Mouse (Mus musculus) midbrain, embryonic 13.5 days (tissue): Measurements from ENCODE around the gene Vmn1r86. TPM values are rescaled to one million over a fixed set of nuclear protein-coding genes. Genes with fewer than 3 reads are reported as not detected.

Experiments used
- ATAC-seq: fragments of 200-750 bp; cut with Nextera tagmentation; 2 replicates; pipeline ENCODE4 v1.8.0; 2017; ENCODE audit warnings: mild to moderate bottlenecking, moderate TSS enrichment, moderate library complexity
- H3K27ac ChIP-seq: fragments of 300-500 bp; sonication (generic); 2 replicates; pipeline ENCODE4 v1.5.1; 2015; ENCODE audit warnings: inconsistent platforms, mild to moderate bottlenecking, moderate library complexity
- H3K27me3 ChIP-seq: fragments of 300-500 bp; sonication (generic); 2 replicates; pipeline ENCODE4 v1.6.1; 2015; ENCODE audit warnings: mild to moderate bottlenecking, inconsistent platforms
- H3K36me3 ChIP-seq: fragments of 300-500 bp; sonication (generic); 2 replicates; pipeline ENCODE4 v1.6.1; 2015; ENCODE audit warnings: mild to moderate bottlenecking, inconsistent platforms
- H3K4me1 ChIP-seq: fragments of 300-500 bp; sonication (generic); replicated peaks from 2 replicates; pipeline ENCODE4 v1.6.1; 2015; ENCODE audit warnings: inconsistent platforms
- H3K4me2 ChIP-seq: fragments of 300-500 bp; sonication (generic); replicated peaks from 2 replicates; pipeline ENCODE4 v1.6.1; 2015; ENCODE audit warnings: moderate library complexity, mild to moderate bottlenecking, inconsistent platforms
- H3K4me3 ChIP-seq: fragments of 300-500 bp; sonication (generic); replicated peaks from 2 replicates; pipeline ENCODE4 v1.5.1; 2015; ENCODE audit warnings: mild to moderate bottlenecking, inconsistent platforms
- H3K9ac ChIP-seq: fragments of 300-500 bp; sonication (generic); replicated peaks from 2 replicates; pipeline ENCODE4 v1.6.1; 2015; ENCODE audit warnings: mild to moderate bottlenecking, inconsistent platforms
- H3K9me3 ChIP-seq: fragments of 300-500 bp; sonication (generic); 2 replicates; pipeline ENCODE4 v1.6.1; 2016; ENCODE audit warnings: mild to moderate bottlenecking, inconsistent platforms
- WGBS: fragments of 180-500 bp; shearing (Covaris S2); methylation state at CpG from one replicate; pipeline ENCODE4 v1.1.7; 2015; 5-methylcytosine and 5-hydroxymethylcytosine counted together
- polyA plus RNA-seq: library from polyadenylated mRNA; unstranded; fragments of >200 nt; fragmentation: Nextera tagmentation; extraction: Ambion mirVana; gene quantifications from 2 replicates; pipeline ENCODE4 v1.2.1, GENCODE M21; 2015

Vmn1r86 gene
- polyA plus RNA-seq, 1 experiment from 2014 or later = not detected

DNA sequence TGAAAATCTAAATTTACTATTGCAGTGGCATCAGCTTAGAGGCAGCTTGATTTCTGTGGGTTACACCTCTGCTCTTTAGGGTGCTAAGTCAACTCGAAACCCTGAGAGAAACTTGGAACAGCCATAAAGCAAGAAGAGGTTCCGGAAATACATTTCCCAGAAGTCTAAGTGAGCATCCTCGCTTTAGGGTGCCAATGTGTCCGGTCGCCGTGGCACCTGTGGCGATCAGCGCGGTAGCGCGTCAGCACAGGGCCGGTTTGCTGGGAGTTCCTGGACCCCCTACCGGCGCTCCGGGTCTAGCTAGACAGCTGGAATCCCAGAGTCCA is 65.8 kb downstream of the Vmn1r86 start:
- WGBS = 3% methylated on average over 15 of the region's 15 CpGs
- H3K27me3 ChIP-seq = no peaks in the 10 kb centered on the region
- no peaks in the 10 kb centered on the region for H3K9me3 ChIP-seq
- peak overlapping the region; percentile 58 for H3K4me3 ChIP-seq
- H3K4me2 ChIP-seq = peak overlapping the region; percentile 54
- peak overlapping the region; percentile 71 for H3K9ac ChIP-seq
- H3K4me1 ChIP-seq = peaks cover 7% of the 10 kb centered on the region
- peaks cover 4% of the 10 kb centered on the region; the same call in 1 of the 2 replicates for H3K36me3 ChIP-seq
- peak overlapping the region; percentile 97 for H3K27ac ChIP-seq
- ATAC-seq = no peak

DNA sequence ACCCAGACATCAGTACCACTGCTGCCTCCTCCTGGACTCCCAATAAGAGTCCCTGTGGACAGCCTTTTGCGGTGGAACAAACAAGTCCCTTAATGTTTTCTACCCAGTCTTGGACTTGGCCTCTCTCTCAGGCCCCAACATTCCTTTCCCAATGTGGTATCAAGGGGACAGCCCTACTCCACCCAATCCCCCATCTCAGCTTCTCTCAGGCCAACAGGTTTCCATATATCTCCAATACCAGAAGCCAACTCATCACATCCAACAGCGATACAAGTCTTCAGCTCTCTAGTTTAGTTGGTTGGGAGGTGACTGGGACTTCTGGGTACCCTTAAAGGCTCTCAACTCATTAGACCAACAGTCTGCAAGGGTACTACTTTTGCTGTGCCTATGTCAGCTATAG is 66.2 kb downstream of the Vmn1r86 start:
- WGBS = 84% methylated on average over 2 of the region's 2 CpGs
- H3K9me3 ChIP-seq = no peaks in the 10 kb centered on the region
- no peak overlapping the region for H3K9ac ChIP-seq
- no peaks in the 10 kb centered on the region for H3K27me3 ChIP-seq
- no peak overlapping the region for H3K27ac ChIP-seq
- peak overlapping the region; percentile 54 for H3K4me2 ChIP-seq
- peak overlapping the region; percentile 58 for H3K4me3 ChIP-seq
- 0 out of 2 replicates have a peak, but pooled peaks have one; percentile 0 for ATAC-seq
- peaks cover 7% of the 10 kb centered on the region for H3K4me1 ChIP-seq
- H3K36me3 ChIP-seq = peaks cover 4% of the 10 kb centered on the region; the same call in 1 of the 2 replicates

DNA sequence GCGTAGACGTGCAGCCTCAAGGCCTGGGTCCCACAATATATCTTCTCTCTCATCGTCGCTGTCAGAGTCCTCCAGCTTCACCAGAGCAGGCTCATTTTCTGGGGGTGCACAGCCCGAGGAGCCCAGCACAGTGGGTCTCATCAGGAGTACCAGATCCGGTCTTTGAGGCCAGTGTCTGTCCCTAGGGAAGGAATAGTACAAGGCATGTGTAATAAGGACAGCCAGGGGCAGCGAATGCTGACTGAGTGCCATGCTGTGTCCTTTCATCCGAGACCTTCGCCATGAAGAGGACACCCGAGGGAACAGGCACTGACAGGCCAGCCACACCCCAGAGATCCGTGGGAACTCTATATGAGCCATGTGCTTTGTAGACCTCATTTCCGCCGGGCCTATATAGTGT is 66.7 kb downstream of the Vmn1r86 start:
- Histone ChIP-seq H3K4me3 (no peak overlapping the region), H3K4me2 (no peak overlapping the region), H3K9ac (no peak overlapping the region), H3K36me3 (peaks cover 4% of the 10 kb centered on the region; the same call in 1 of the 2 replicates), H3K27me3 (no peaks in the 10 kb centered on the region), H3K4me1 (peaks cover 7% of the 10 kb centered on the region), H3K27ac (no peak overlapping the region), H3K9me3 (no peaks in the 10 kb centered on the region)
- ATAC-seq = no peak
- WGBS = 89% methylated on average over 13 of the region's 13 CpGs

Other genes with a start within 250 kb of the Vmn1r86 start
- 7.4 and 7.6 TPM in 2 replicates for gene Zfp128, start 238.7 kb downstream of the Vmn1r86 start, polyA plus RNA-seq
- gene Zscan22, start 222.1 kb downstream of the Vmn1r86 start, polyA plus RNA-seq = 10.4 and 10.5 TPM in 2 replicates
- 680 and 686 TPM in 2 replicates for gene Rps5, start 197.6 kb downstream of the Vmn1r86 start, polyA plus RNA-seq
- gene Rnf225, start 192.5 kb downstream of the Vmn1r86 start, polyA plus RNA-seq = 0.69 and 1.1 TPM in 2 replicates
- 13.7 and 15.4 TPM in 2 replicates for gene Zfp324, start 154.1 kb downstream of the Vmn1r86 start, polyA plus RNA-seq
- 14.3 and 16.2 TPM in 2 replicates for gene Zfp446, start 142.1 kb downstream of the Vmn1r86 start, polyA plus RNA-seq
- gene Slc27a5, start 121.7 kb downstream of the Vmn1r86 start, polyA plus RNA-seq = 0.11 and 0.23 TPM in 2 replicates
- gene Trim28, start 120.8 kb downstream of the Vmn1r86 start, polyA plus RNA-seq = 240 and 273 TPM in 2 replicates
- gene Zbtb45, start 109.9 kb downstream of the Vmn1r86 start, polyA plus RNA-seq = 37.3 and 41.2 TPM in 2 replicates
- 181 and 186 TPM in 2 replicates for gene Chmp2a, start 85.1 kb downstream of the Vmn1r86 start, polyA plus RNA-seq
- 63.1 and 91.6 TPM in 2 replicates for gene Ube2m, start 81.6 kb downstream of the Vmn1r86 start, polyA plus RNA-seq
- 6.8 and 7.1 TPM in 2 replicates for gene Mzf1, start 65.2 kb downstream of the Vmn1r86 start, polyA plus RNA-seq
- 0.03 and 0.04 TPM in 2 replicates for gene Vmn1r85, start 24.7 kb downstream of the Vmn1r86 start, polyA plus RNA-seq
- gene Vmn1r87, start 20.2 kb upstream of the Vmn1r86 start, polyA plus RNA-seq = not detected in 2 replicates
- not detected in 2 replicates for gene Vmn1r88, start 39.7 kb upstream of the Vmn1r86 start, polyA plus RNA-seq
- not detected in 2 replicates for gene Vmn1r89, start 93.1 kb upstream of the Vmn1r86 start, polyA plus RNA-seq
- gene Lig1, start 157.4 kb upstream of the Vmn1r86 start, polyA plus RNA-seq = 52.5 and 57.2 TPM in 2 replicates
- gene Zswim9, start 158.8 kb upstream of the Vmn1r86 start, polyA plus RNA-seq = 16.0 and 16.6 TPM in 2 replicates
- gene Pla2g4c, start 204.7 kb upstream of the Vmn1r86 start, polyA plus RNA-seq = 0.66 and 0.77 TPM in 2 replicates